Mouse (Mus musculus) myocyte (in vitro differentiated cells): ENCODE data around the gene Wdtc1.

Experiments used
- MAX ChIP-seq: IDR thresholded peaks from one replicate; pipeline ENCODE4 v1.6.1; 2011; ENCODE audit warnings: low read depth, mild to moderate bottlenecking, control low read depth
- MYOD1 ChIP-seq, 3 experiments: IDR thresholded peaks; one replicate each; pipeline ENCODE4 v1.6.1; 2011; ENCODE audit warnings: control low read depth in 2 of 3, low read depth in 2 of 3, mild to moderate bottlenecking in 2 of 3, moderate library complexity in 1 of 3; ENCODE audit not compliant: insufficient read length in 2 of 3, control insufficient read depth in 1 of 3
- POLR2A ChIP-seq: IDR thresholded peaks from one replicate; pipeline ENCODE4 v1.6.1; 2011; ENCODE audit warnings: low read depth, mild to moderate bottlenecking, control low read depth, moderate library complexity; ENCODE audit not compliant: insufficient read length
- SRF ChIP-seq: IDR thresholded peaks from one replicate; pipeline ENCODE4 v1.6.1; 2011; ENCODE audit warnings: low read depth; ENCODE audit not compliant: control insufficient read depth, insufficient read length
- USF1 ChIP-seq: IDR thresholded peaks from one replicate; pipeline ENCODE4 v1.6.1; 2011; ENCODE audit warnings: low read depth, mild to moderate bottlenecking, control low read depth, moderate library complexity

DNA sequence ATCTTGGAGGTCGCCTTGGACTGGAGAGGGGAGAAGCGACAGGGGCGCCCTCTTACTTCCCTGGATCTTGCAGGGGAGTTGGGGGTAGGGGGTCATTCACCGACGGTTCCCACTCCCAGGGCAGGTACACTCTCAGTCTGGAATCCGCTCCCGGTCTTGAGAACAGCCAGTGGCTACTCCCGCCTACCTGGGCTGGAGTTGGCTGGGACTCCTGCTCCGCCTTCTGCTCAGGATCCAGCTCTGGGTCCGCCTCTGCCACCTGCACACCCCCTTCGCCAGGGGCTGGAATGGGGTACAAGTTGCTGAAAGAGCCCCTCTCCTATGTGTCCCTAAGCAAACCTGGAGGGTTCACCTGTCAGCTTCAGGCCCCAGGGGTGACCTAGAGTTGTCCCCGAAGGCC lies 96.1 kb downstream of the Wdtc1 start:
- TF ChIP-seq USF1 (no peak), POLR2A (no peak), SRF (no peak), MAX (no peak), MYOD1 (IDR thresholded peaks at IDR 0.05; ENCODE audit: control insufficient read depth in 1 of 3, insufficient read length in 2 of 3, low read depth in 2 of 3) (no peak)
